Mouse (Mus musculus) layer of hippocampus, adult 18-20 months (tissue): ENCODE measurements around the gene Ddit4. TPM values are rescaled to one million over a fixed set of nuclear protein-coding genes. Genes with fewer than 3 reads are reported as not detected.

Source experiments
- DNase-seq, 2 experiments: peaks; one replicate each; pipeline ENCODE4 v3.0.0; 2022; ENCODE audit warnings: low spot score in 2 of 2
- total RNA-seq, 2 experiments: library from RNA; stranded (reverse); gene quantifications; 2 replicates each; pipeline ENCODE4 v1.2.3; 2021

Ddit4 gene
- total RNA-seq, 2 experiments from 2014 or later: 69.7 to 89.5 TPM

DNA sequence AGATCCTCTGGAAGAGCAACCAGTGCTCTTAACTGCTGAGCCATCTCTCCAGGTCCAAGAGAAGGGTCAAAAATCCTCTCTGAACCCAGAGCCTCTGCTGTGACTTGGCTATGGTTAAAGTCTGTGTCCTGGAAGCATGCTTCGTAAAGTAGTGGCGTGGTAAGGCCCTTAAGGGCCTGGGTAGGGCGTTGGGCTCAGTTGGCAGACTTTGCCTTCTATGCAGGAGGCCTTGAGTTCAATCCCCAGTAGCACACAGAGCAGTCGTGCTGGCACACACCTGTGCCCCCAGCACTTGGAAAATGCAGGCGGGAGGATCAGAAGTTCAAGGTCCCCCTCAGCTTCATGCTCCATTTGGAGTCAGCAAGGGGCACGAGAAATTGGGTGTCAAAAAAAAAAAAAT is 21.4 kb upstream of the Ddit4 start:
- no peak for DNase-seq

DNA sequence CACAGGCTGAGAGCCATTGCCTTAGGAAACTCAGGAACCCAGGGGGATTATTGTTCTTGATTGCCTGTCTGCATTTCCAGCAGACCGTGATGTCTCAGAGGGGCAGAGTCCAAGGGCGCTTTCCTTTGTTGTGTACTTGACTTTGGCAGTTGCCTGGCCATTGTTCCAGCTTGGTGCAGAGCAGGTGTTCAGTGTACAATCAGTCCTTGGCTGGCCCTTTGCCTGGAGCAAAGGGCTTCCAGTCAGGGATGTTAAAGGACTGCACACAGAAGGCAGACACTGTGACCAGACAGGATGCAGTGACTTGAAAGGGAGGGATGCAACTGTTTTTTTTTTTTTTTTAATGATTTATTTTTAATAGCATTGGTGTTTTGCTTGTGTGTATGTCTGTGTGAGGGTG is 20.9 kb upstream of the Ddit4 start:
- DNase-seq: no peak

DNA sequence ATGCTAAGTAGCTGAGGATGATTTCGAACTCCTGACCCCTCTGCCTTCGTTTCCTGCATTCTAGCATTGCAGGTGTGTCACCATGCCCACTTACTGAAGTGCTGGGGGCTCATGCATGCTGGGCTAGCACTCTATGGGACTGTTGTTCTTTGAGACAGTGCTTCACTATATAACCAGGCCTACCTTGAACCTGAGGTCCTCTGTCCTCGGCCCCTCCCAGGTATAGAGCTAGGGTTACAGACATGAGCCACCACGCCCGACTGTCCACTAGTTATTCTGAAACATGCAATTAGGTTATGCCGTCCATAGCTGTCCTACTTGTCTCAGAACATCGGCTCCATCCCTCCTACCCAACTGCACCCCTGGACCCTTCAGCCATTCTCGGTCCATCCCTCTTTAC is 20.2 kb upstream of the Ddit4 start:
- no peak for DNase-seq

DNA sequence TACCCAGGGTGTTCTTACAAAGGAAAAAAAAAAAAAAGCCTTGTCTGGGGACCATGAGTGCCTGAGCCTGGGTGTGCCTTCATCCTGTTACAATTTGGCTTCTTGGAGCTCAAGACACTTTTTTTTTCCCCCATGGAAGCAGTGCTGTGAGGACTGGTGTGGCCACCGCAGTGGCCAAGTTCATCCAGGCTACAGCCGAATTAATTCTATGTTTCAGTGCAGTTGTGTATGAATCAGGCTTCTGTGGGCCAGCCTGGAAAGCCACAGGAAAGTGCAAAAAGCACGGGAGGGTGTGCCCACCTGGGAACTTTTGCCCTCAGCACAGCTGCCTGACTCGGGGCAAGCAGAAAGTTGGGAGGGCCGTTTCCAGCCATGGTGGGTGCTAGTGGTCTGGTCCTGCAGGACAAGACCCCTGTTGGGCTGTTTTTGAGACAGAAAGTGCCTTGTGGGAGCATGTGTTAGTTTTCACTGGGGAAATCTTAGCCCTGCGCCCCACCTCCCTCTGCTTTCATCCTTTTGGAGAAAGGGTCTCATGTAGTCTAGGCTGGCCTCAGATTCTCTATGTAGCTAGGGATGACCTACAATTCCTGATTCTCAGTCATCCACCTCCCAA is 18.9 kb upstream of the Ddit4 start:
- DNase-seq: no peak

DNA sequence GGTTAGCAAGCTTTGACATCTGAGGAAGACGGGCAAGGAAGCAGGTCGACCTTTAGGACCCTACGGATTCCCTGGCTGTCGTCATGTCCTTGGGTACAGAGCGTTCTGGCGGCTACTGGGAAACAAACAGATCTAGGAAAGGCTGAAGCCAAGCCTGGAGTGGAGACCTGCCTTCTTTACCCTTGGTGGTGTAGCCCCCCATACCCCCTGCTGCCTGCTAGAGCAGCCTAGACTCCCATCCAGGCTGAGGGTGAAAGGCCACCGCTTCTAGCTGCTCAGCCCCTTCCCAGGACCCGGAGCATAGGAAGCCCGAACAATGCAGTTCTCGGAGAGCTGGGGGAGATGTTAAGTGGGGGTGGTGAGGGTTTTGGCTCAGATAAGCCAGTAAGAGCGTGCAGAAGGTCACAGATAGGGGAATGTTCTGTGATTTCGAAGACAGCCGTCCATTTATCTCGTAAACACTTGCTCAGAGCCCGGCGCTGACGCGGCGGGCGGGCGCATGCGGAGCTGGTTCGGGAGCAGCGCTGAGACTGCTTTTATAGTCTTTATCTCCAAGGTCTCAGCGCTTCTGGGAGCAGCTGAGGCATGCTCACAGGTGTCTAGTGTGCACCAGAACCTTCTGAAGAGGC is 18.3 kb upstream of the Ddit4 start:
- DNase-seq: peak in 1 of 2 experiments; percentile 91

DNA sequence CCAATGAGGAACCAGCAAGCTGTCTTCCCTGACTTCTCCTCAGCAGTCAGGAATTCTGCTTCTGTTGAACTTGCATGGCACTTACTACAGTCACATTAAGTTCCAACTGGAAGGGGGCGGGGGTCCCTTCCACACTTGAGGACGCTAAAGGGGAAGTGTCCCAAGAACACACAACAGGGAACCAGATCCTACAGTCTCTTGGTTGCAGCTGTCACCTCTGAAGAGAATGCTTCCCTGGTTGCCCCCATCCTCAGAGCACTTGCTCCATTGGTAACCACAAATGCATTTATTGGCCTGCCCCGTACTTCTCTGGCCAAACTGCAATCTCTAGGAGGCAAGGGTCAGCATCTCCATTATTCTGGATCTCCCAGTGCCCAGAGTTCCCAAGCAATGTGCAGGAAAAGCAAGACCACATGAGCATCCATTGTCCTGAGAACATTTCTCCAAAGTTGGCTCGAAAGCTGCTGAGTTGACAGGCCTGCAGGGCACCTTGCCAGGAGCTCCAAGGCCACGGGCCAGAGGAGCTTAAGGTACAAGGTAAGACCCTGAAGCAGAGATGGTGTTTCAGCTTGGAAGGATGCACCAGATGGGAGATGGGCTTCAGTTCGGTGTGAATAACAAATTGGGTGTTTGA is 15.8 kb upstream of the Ddit4 start:
- DNase-seq: no peak

DNA sequence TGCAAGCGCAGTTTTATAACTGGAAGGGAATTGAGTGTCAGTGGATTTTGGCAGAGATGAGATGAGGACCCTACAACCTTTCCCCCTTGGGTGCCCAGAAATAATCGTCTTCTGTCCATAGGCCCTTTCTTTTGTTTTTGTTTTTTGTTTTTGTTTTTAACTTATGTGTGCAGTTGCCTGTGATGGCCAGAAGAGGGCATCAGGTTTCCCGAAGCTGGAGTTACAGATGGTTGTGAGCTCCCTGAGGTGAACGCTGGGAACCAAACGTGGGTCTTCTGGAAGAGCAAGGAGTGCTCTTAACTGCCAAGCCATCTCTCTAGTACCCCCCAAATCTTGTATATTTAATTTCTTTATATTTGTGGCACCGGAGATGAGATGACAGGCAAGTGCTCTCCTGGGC is 15.1 kb upstream of the Ddit4 start:
- no peak for DNase-seq

DNA sequence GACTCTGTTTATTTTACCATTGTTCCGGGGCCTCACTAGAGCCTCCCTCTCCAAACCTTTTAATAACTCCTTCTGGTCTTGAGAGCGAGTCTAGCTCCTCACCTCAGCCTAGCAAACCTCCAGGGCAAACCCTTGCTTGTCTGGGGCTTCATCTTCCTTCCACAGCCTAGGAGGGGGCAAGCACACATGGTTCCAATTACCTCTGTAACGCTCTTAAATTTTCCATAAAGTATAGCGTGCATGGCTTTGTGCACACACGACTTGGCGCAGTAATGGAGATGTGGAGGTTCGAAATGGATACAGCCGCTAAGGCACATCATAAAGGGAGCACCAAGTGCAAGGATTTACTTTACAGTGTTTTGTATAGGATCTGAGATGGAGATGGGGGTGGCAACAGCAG is 14.2 kb upstream of the Ddit4 start:
- DNase-seq: no peak

DNA sequence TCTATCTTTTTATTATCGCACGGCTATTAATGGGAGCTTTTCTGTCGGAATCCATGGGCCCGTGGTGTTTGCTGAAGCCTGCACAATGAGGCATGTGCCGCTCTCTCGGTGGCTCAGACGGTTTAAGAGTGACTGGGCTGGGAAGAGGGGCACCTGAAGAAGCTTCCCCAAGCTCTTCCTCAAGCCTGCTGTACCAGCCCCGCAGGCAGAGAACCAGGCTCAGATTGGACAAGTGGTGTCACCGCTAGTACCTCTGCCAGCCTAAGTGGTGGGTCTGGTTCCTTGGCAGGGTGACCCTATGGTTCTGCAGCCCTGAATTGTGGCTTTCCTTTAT is 13.7 kb upstream of the Ddit4 start:
- no peak for DNase-seq

DNA sequence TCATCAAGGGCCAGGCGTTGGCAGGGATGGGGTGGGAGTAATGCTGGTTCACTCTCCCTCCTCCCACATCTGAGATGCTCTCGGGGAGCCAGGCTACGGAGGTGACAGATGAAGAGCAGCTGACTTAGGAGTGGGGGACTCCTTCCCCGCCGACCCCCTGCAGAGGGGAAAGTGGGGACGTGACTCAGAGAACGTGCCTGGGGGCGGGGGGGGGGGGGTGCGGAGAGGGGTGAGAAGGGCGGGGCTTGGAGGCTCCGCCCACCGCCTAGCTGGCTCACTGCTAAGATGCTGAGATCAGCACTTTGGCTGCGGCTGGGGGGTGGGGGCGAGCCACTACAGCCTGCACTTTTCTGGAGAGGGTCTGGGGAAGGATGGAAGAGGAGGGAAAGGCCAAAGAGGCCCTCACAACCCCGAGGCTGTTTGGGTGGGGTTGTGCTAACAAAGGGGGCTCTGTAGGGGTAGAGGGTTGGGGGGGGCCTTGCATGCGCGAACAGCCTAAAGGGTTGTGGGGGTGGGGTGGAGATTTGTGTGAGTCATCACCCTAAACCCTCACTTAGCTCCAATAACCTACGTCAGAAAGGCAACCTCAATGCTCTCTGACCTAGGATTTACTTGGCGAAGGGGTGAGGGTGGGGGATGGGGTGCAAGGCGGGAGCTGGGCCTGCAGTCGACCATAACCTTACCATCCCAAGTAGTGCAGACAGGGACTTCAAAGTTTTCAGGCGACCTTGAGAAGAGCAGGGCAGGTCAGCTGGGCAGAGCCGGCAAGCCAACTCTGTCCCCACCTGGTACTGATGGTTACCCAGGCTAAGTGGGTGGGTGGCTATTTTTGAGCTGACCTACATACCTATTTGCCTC is 13.1 kb upstream of the Ddit4 start:
- DNase-seq: no peak

DNA sequence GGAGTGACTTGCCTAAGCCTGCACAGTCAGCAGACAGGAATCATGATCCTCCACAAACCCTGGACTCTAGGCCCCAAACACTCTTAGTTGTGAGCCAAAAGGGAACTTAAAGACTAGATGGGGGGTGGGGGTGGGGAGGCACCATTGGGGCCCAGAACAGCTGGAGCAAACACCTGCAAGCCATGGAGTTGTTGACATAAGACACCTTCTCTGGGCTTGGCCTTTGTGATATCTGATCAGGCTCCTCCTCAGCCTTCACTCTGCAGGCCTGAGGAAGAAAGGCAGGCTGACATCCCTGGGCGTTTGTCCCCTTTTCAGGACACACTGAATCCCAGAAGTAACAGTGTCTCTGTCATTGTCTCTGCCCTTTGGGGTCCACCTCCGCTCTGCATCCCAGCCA is 12.0 kb upstream of the Ddit4 start:
- no peak for DNase-seq

DNA sequence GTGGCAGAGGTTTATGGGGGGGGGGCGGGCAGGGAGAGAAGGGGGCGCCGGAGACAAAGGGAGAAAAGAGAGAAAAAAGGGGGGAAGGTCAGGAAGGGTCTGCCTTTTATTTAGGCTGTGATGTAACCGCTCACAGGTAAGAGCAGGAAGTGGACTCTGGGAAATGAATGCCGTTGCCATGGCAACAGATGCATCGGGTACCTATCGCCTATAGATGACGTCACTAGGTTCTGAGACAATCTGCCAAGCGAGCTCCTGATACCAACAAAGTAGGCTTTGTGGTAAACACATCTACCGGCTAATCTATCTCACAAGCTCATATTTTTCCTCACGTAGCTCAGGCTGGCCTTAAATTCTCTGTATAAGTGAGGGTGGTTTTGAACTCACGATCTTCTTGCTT is 7.9 kb upstream of the Ddit4 start:
- no peak for DNase-seq

DNA sequence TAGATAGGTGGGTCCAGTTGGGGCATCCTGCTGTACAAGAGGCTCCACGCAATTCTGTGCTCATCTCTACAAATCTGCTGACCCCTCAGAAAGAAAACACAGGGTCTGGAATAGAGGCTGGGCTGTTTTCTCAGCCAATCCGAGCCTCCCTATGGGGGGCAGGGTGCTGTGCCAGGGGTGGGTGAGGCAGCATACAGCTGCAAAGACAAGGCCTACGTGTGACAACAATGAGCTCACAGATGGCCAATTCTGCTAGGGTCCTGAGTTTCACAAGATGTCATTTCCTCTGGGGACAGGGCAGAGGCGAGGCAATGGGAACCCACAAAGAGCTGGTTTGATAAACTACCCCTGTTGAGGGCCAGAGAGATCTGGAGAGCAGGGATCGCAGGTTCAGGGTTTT is 6.8 kb upstream of the Ddit4 start:
- peak in 1 of 2 experiments; percentile 67 for DNase-seq

DNA sequence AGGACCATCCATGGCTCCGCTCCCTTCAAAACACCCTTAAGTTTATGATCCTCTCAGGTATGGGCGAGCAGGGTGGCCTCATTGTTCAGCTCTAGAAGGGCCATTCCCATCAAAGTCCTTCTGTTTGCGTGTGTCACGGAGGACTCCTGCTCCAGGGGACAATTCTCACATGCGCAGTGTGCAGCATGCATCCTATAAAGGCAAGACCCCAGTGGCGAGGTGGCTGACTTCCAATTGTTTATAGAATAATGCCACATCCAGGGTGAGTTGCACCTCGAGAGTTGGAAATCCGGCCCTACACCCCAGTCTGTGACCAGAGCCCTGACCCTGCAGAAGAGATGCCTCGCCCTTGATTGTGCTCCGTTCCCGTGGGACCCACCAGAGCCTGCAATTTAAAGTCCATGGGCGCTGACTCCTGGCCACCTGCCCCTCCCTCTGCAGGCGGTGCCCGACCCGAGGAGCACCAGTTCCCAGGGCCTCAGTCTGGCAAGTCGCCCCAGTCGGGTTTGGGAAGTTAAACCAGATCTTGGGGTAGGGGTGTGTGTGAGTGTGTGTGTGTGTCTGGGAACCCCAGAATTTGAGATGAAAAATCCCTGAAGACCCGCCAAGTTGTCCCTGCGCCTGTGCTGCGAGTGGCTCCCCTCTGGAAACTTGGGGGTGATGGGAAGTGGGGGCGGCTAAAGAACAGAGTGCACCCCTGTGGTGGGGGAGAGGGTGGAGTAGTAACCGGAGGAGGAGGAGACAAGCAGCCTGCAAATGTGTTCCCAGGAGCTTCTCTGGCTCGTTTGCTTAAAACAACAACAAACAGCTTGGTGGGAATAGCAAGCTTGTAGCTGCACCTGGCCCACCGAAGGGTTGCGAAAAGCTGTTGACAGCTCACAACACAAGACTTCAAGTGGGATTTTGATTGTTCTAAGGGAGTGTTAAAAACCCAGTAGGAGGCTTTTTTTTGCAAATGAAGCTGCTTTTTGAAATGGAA is 5.8 kb upstream of the Ddit4 start:
- peak; percentile 59 to 86 for DNase-seq

DNA sequence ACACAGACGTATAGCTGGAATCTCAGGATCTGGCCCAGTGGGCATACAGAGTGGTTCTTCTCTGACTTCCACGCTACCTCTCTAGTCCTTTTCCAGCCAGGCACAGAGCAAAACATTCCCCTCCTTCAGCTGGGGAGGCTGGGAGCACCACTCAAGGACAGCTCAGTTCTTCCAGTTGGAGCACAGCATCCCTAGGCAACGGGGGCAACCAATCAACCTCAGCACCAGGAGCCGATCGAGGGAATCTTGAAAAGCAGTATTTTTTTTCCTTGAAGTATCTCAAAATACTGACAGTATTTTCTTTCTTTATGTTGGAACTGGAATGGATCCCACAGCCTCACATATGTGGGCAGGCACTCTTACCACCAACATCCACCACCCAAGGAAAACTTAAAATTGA is 5.0 kb upstream of the Ddit4 start:
- no peak for DNase-seq

DNA sequence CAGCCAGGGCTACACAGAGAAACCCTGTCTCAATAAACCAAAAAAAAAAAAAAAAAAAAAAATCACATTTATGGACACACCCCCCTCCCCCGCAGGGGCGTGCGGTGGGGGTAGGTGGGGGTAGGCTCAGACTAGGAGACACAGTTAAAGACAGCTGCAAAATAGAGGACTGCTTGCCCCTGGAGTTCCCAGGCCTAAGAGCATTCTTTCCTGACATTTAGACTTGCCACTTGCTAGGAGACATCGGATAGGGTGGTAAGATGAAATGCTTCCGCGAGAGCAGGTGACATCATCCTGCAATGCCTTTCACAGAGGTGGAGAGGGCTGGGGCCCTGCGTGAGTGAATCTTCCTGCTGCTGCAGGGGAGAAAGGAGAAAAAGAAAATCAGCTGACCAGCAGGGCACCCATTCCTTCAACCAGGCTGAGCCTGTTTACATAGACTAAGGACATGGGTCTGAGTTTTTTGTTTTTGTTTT is 2.0 kb upstream of the Ddit4 start:
- no peak for DNase-seq

DNA sequence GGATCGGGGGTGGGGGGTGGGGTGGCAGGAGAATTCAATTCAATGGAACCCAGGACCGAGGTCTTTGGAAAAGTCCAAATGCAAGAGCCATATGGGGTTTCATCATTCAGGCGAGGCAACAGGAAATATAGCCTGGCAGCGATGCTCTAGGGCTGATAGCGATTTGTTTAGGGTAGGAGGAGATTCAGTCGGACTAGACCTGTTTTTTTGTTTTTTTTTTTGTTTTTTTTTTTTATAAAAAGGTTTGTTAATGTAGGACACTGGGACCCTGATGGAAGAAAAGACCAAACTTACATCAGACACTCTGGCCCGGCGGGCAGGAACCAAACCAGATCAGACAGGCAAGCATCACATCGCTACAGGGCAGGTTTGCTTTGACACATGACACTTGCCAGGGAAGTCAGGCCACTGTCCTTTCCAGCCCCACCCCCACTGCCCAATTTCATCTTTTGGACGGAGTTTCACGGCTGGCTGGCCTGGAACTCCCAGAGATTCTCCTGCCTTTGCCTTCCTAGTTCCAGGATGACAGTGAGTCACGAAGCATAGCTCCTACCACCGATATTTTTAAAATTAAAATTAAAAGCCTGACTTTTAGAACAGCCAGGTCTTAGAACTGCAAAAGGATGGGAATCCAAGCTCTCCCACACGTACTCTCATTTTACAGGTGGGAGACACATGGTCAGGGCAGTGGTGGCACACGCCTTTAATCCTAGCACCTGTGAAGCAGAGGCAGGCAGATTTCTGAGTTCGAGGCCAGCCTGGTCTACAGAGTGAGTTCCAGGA is 1.3 kb upstream of the Ddit4 start:
- no peak for DNase-seq

DNA sequence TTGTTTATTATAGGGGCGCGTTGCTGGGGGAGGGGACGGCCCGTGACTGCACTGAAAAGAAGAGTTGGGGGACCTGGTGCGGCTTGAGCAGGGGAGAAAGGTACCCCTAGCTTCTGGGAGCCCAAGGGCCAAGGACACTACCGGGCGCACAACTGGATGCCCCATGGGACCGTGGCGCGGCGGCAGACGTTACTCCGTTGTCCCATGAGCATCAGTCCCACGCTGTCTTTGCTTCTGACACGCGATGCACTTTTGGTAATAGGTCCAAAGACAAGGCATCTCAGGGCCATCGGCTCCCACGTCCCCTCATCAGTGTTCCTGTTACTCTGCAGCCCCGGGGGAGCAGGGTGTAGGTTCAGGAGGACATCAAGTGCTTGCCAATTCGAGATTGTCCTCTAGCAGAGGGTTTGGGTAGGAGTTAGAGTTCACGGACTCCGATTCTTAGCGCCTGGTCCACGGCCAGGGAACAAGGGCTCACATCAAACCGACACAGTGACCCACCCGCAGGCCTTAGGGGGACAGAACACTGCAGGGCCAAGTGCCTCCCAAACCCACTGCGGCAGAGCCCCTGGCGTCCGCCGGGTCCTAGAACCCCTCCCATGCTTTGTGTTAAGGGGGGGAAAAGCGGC is 632 bp upstream of the Ddit4 start:
- peak; percentile 50 to 75 for DNase-seq

DNA sequence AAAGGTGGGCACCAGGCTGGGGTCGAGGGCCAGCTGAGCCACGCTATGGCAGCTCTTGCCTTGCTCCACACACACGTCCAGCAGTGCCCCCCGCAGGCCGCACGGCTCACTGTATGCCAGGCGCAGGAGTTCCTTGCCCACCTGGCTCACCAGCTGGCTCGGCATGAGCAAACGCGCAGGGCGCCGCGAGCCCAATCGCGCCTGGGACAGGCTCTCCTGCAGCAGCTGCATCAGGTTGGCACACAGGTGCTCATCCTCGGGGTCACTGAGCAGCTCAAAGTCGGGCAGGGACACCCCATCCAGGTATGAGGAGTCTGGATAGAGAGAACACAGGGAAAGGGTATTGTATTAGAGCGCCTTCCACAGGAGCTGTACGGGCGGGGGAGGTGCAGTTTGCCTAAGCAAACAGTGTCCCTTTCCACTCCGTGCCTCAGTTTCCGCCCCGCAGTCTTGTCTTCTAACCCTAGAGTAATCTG is 880 bp downstream of the Ddit4 start:
- peak; percentile 76 to 85 for DNase-seq
